Mouse (Mus musculus): Measurements from ENCODE around the gene Abr.
A peak's percentile ranks its signal among the peaks of the same experiment; 100 is the strongest.

The Abr gene

GRCm38 (mm10) chr11:76518125-76518524, 104.0 kb downstream of the Abr start:
- no peak for DNase-seq (ENCODE audit: low read depth)

DNA sequence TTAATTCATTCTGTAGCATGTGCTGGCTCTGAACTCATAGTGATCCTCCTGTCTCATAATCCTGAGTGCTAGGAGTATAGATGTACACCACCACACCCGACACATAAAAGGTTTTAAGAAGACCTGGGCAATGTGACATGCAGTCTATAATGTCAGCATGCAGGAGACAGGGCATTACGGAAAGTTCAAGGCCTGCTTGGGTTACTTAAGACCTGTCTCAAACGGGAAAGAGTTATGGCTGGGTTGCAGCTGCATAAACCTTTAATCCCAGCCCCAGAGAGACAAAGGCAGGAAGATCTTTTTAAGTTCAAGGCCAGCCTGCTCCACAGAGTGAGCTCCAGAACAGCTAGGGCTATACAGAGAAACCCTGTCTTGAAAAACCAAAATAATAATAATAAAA, 105.2 kb downstream of the Abr start:
- no peak for DNase-seq (ENCODE audit: low read depth)

GRCm38 (mm10) chr11:76515123-76515522, 107.0 kb downstream of the Abr start:
- DNase-seq (ENCODE audit: low read depth): no peak

- DNase-seq (ENCODE audit: low read depth): no peak
Measured at GRCm38 (mm10) chr11:76510977-76511376, 111.1 kb downstream of the Abr start.

- no peak for DNase-seq (ENCODE audit: low read depth)
Measured at GRCm38 (mm10) chr11:76509751-76510723, 112.1 kb downstream of the Abr start.

DNA sequence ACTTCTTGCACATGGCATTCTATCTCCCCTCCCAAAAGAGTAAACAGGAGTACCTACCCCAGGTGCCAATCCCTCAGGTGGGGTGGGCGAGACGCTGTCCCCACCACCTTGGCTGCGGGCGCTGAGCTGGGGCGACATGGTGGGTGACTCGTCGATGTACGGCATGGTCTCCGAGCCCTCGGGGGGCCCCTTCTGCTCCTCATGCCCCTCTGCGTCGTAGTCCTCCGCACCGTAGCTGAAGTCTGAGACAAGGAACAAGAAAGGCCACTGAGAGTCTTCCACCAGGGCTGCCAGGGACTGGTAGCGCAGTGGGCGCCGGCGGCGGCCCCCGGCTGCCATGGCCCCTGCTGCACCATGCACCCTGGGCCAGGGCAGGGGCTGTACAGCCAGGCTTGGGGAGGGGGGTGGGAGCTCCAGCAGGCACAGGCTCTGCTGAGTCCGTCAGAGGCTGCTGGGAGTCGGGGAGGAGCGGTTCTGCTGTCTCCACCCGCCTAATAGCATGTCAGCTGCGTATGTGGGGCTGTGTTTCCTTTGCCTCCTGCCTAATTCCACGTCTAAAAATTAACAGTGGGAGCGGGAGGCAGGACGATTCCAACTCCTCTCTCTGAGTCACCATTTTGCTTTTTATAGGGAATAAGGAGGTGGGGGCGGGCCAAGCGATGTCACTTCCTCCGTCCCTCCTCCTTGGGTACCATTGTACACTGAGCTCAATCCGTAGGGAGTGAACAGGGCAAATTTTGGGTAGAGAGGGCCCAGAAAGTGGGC, 113.1 kb downstream of the Abr start:
- DNase-seq (ENCODE audit: low read depth): no peak

GRCm38 (mm10) chr11:76508125-76508524, 114.0 kb downstream of the Abr start:
- no peak for DNase-seq (ENCODE audit: low read depth)

GRCm38 (mm10) chr11:76507302-76508124, 114.6 kb downstream of the Abr start:
- DNase-seq (ENCODE audit: low read depth): no peak

- peak; percentile 83 for DNase-seq (ENCODE audit: low read depth)
Measured at GRCm38 (mm10) chr11:76506514-76507228, 115.4 kb downstream of the Abr start.

GRCm38 (mm10) chr11:76505106-76505505, 117.0 kb downstream of the Abr start:
- DNase-seq (ENCODE audit: low read depth): no peak

- no peak for DNase-seq (ENCODE audit: low read depth)
Measured at GRCm38 (mm10) chr11:76504058-76504457, 118.1 kb downstream of the Abr start.

DNA sequence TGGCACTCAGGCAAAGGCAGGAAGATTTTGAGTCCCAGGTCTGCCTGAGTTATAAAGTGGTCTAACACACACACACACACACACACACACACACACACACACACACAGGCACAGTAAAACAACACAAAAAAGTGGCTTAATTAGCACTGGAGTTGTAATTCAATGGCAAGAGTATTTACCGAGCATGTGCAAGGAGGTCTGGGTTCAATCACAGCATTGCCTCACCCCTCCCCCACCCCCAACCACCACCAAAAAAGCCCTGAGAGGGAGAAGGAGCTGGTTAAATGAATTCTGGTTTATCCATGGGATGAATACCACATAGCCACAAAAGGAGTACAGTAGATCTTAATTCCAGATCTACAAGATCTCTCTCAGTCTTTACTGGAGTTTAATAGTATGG, 122.1 kb downstream of the Abr start:
- no peak for DNase-seq (ENCODE audit: low read depth)

GRCm38 (mm10) chr11:76499564-76499963, 122.5 kb downstream of the Abr start:
- DNase-seq (ENCODE audit: low read depth): no peak

- DNase-seq (ENCODE audit: low read depth): no peak
Measured at GRCm38 (mm10) chr11:76497769-76498152, 124.4 kb downstream of the Abr start.

DNA sequence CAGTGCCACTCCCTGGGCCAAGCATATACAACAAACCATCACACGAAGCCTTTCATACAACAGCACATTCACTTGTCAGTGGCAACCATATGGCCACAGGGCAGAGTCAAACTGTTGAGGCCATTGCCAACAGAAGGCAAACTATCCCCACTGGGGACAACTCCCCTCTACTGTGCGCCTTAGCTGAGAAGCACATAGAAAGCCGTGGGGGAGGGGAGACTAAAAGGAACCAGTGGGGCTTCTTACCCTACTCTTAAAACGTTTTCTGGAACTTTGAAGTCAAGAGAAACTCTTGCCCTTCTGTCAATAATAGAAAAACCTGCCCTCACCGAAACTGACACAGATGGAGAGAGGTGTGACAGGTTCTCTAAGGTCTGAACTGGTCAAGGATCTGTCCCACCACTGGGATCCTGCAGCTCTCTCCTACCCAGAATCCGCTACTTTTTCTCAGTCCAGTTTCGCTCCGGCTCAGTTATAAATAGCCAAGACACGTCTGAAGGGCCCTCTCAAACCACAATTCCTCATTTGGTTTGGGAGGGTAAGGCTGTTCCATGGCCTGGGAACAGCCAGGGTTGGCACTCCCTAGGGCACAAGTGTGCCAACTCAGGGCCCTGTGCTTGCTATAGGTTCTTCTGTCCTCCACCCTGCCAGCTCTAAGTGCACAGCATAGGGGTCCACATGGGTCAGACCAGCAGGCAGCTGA, 124.9 kb downstream of the Abr start:
- DNase-seq (ENCODE audit: low read depth): no peak

DNA sequence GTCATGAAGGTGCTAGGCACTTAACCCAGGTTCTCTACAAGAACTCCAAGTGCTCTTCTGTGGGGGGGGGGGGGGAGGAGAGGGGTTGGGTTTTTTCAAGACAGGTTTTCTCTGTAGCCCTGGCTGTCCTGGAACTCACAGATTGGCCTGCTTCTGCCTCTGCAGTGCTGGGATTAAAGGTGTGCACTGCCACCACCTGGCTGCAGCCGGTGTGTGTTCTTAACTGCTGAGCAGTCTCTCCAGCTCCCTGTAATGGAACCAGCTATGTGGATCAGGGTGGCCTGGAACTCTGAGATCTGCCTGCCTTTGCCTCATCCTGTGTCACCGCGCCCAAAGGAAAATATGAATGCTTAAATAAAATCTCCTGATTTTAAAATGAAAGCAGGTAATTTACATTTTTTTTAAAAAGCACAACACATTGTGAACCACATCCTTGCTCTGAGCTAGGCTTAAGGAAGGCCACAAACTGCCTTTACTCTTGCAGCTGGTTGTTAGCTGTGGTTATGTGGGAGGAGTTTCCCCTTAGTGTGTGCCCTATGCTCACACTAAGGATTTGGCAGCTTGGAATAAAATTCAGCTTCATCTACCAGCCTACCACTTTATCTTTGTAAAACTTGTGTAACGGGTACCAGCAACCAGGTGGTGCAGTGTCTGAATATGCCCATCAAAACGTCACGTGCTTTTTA, 125.9 kb downstream of the Abr start:
- peak; percentile 81 for DNase-seq (ENCODE audit: low read depth)

DNA sequence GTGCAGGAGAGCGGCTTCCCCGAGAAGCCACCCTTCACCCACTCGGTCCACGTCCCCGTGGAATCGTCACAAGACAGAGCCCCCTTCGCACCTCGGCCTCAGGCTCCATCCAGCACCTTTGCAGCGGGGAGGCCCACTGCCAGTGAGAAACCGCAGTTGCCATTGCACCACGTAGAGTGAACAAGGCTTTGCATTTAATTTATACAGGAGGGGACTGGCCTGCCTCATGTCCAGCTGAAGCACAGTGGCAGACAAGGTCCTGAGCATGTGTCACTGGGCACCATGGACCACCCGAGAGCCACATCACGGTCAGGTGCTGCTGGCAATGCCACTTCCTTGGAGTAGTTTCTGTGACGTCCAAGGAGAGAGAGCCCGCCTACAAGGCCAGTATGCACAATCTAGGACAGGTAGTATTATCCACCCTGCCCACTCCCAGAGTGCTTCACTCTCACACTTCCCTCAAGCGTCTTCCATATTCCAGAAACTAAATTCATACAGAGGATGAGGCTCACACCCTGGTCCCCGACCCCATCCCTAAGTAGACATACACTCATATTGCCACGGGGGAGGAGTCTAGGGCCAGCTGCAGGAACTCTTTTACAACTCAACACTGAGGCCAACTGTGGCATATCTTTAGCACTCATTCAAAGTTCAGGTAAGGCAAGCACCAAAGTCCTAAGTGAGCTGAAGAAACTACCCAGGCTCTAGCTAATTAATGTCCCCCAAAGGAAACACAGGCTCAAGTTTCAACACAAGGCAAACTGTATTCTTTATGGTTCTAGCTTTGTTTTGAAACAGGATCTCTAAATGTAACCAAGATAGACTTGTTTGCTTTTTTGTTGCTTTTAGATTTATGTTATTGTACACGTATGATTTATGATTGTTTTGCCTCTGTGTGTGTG, 126.7 kb downstream of the Abr start:
- peak; percentile 67 for DNase-seq (ENCODE audit: low read depth)

DNA sequence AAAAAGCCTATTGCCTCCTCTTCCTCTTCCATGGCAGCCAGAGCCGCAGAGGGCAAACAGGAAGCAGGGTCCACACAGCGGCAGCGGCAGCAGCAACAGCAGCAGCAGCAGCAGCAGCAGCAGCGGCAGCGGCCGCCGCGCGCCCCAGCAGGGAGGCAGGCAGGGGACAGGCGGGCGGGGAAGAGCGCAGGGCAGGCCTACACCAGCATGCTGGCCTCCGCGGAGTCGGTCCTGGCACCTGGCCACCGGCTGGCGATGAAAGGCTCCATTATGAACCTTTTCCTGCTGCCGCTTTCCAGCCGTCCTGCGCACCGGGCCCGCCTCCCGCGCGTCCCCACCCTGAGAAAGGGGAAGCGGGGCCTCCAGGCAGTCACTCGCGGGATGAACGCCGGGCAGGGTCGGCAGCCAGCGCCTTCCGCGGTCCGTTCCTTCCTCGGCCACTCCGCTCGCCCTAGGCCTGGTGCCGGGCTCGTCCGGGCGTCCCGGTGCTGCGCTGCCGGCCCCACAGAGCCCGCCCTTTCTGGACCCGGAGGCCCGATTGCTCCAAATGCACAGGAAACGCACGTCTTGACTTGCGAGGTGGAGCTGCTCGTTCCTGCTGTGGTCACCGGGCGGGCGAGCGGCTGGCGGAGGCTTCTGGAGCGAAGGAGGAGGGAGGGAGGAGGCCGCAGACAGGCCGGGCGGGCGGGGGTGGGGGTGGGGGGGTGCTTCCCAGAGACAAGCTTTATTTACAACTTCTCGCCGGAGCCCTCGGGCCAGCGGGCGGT, 127.6 kb downstream of the Abr start:
- peak; percentile 78 for DNase-seq (ENCODE audit: low read depth)

Data from induced T-regulatory cell, adult 2 months (primary cell).